Mouse (Mus musculus): ENCODE results near the gene Hoxd13. TPM values are rescaled to one million over a fixed set of nuclear protein-coding genes. Genes with fewer than 3 reads are reported as not detected.

Gene Hoxd13
- 126 TPM for polyA plus RNA-seq (2014; fragmentation: Illumina TruSeq; extraction: RNeasy Lipid Tissue Mini Kit (QIAGEN cat#74804); ENCODE audit: low read depth, low replicate concordance)

GRCm38 (mm10) chr2:74667842-74668357 is at the start of gene Hoxd13:
TSS of gene Hoxd13 (plus strand) at chr2:74668310.

DNA sequence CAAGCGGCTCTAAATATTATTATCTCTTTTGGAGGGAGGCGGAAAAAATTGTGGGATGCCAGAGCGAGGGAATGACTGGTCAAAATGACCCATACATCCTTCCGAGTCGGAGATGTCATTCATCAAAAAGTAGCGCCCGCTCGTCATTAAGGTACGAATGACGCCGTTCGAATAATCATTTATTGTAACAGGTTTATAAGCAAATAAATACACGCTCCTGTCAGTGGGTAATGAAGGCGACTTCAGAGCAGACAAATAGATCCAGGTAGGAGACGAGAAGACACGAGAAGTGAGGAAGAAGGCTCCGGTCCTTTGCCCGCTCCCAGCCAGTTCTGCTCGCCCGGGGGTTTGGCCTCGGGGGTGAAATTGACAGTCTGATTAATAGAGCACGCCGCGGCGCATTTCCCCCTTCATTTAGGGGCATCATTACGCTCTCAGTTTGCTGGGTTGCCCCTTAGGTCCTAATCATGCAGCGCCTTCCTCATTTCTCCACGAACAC is 8.6 kb upstream of the Hoxd13 start, which contains the start of gene Evx2:
Gene Evx2, minus strand, starts transcription at position 51 of the 499 bp plus-strand sequence.

GRCm38 (mm10) chr2:74674881-74675665 is 7.0 kb downstream of the Hoxd13 start, which contains the start of gene Hoxd12:
TSS of gene Hoxd12 (plus strand) at chr2:74675013.

GRCm38 (mm10) chr2:74678891-74679595 is 10.9 kb downstream of the Hoxd13 start, which contains the start of gene Hoxd11:
TSS of gene Hoxd11 (plus strand) at chr2:74679557.

DNA sequence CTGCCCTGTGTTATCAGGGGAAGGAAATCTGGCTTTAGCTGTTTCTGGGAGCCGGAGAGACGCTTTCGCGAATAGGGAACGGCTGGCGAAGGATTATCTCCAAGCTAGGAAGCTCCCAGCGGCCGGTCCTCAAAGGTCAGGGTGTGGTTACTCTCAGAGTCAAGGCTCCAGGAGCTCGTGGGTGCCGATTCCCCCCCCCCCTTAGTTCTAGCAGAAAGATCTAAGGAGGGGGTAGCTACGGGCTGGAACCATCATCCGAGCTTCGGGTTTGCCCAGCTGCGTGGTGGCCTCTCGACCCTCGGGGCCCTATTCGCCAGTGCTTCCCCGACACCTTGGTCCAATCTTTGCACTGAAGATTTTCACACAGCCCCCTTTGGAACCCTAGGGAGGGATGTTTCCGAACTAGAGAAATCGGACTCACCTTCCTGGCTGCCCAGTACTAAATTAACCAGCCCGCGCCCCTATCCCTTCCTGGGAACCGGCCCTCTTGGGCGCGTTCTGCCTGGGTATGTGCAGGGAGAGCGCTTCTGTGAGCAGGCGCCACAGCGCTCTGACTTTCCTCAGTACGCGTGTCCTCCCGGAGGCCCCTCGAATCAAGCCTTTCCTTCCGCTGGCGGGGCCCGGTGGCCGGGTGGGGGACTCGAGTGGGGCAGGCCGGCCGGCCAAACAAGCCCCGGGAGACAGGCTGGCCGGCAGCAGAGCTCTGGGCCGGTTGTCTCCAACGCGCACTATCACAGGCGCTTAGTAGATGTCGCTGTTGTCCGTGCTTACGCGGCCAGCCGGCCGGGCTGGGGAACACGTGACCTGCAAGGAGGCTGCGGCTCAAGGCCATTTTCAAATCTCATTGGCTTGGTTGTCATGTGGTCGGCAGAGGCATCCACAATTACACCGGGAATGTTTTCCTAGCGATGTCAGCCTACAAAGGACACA is 23.2 kb downstream of the Hoxd13 start, which contains the start of gene Hoxd10:
Gene Hoxd10, plus strand, starts transcription at position 903 of the 930 bp plus-strand sequence.

GRCm38 (mm10) chr2:74697567-74698121 is 29.5 kb downstream of the Hoxd13 start, which contains the start of gene Hoxd9:
TSS of gene Hoxd9 (plus strand) at chr2:74697727.

DNA sequence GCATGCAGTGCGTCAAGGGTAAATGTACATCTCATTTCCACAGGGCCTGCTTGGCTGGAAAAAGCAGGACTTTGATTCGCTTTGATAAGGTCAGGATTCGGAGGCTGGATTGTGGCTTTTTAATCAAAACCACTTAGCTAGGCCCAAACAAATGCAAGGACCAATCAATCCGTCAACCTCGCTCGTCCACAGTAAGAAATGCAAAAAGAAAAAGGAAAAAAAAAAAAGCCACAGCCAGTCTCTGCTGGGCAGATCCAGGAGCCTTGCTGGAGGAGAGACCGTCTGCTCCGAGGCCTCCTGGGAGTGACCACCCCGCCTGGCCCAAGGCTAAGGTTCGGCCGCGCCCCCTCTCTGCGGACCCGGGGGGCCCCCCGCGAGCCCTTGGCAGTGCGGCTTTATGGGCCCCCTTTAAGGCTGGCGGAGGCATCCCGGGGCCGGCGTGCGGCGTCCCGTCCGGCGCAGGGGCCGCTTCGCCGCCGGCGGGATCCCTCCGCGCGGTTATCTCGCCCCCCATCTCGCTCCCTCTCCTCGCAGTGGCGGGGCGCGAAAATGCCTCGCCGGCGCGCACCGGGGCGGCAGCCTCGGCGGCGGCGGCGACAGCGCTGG is 36.4 kb downstream of the Hoxd13 start, which contains the start of gene Hoxd8:
Gene Hoxd8, plus strand, starts transcription at position 223 of the 606 bp plus-strand sequence.

GRCm38 (mm10) chr2:74711721-74712621 is 43.9 kb downstream of the Hoxd13 start, which contains the start of the genes Hoxd3 and Hoxd4:
TSS of gene Hoxd3 (plus strand) at chr2:74711927.
TSS of gene Hoxd4 (plus strand) at chr2:74711929.

Other genes starting within 250 kb of the Hoxd13 start
- gene Lnpk, start 88.9 kb upstream of the Hoxd13 start, polyA plus RNA-seq (2014; fragmentation: Illumina TruSeq; extraction: RNeasy Lipid Tissue Mini Kit (QIAGEN cat#74804); ENCODE audit: low read depth, low replicate concordance) = 60.0 TPM
- gene Evx2, start 8.8 kb upstream of the Hoxd13 start, polyA plus RNA-seq (2014; fragmentation: Illumina TruSeq; extraction: RNeasy Lipid Tissue Mini Kit (QIAGEN cat#74804); ENCODE audit: low read depth, low replicate concordance) = 3.8 TPM
- 1.4 TPM for gene Hoxd12, start 6.7 kb downstream of the Hoxd13 start, polyA plus RNA-seq (2014; fragmentation: Illumina TruSeq; extraction: RNeasy Lipid Tissue Mini Kit (QIAGEN cat#74804); ENCODE audit: low read depth, low replicate concordance)
- gene Hoxd11, start 11.2 kb downstream of the Hoxd13 start, polyA plus RNA-seq (2014; fragmentation: Illumina TruSeq; extraction: RNeasy Lipid Tissue Mini Kit (QIAGEN cat#74804); ENCODE audit: low read depth, low replicate concordance) = 12.7 TPM
- gene Hoxd10, start 23.6 kb downstream of the Hoxd13 start, polyA plus RNA-seq (2014; fragmentation: Illumina TruSeq; extraction: RNeasy Lipid Tissue Mini Kit (QIAGEN cat#74804); ENCODE audit: low read depth, low replicate concordance) = 12.6 TPM
- 1.6 TPM for gene Hoxd9, start 29.4 kb downstream of the Hoxd13 start, polyA plus RNA-seq (2014; fragmentation: Illumina TruSeq; extraction: RNeasy Lipid Tissue Mini Kit (QIAGEN cat#74804); ENCODE audit: low read depth, low replicate concordance)
- gene Hoxd8, start 36.3 kb downstream of the Hoxd13 start, polyA plus RNA-seq (2014; fragmentation: Illumina TruSeq; extraction: RNeasy Lipid Tissue Mini Kit (QIAGEN cat#74804); ENCODE audit: low read depth, low replicate concordance) = 3.9 TPM
- 0.47 TPM for gene Hoxd3, start 43.6 kb downstream of the Hoxd13 start, polyA plus RNA-seq (2014; fragmentation: Illumina TruSeq; extraction: RNeasy Lipid Tissue Mini Kit (QIAGEN cat#74804); ENCODE audit: low read depth, low replicate concordance)
- 0.88 TPM for gene Hoxd4, start 43.6 kb downstream of the Hoxd13 start, polyA plus RNA-seq (2014; fragmentation: Illumina TruSeq; extraction: RNeasy Lipid Tissue Mini Kit (QIAGEN cat#74804); ENCODE audit: low read depth, low replicate concordance)
- 0.25 TPM for gene Gm28230, start 58.4 kb downstream of the Hoxd13 start, polyA plus RNA-seq (2014; fragmentation: Illumina TruSeq; extraction: RNeasy Lipid Tissue Mini Kit (QIAGEN cat#74804); ENCODE audit: low read depth, low replicate concordance)
- gene Hoxd1, start 94.7 kb downstream of the Hoxd13 start, polyA plus RNA-seq (2014; fragmentation: Illumina TruSeq; extraction: RNeasy Lipid Tissue Mini Kit (QIAGEN cat#74804); ENCODE audit: low read depth, low replicate concordance) = not detected
- 210 TPM for gene Mtx2, start 157.5 kb downstream of the Hoxd13 start, polyA plus RNA-seq (2014; fragmentation: Illumina TruSeq; extraction: RNeasy Lipid Tissue Mini Kit (QIAGEN cat#74804); ENCODE audit: low read depth, low replicate concordance)